Mouse (Mus musculus) embryonic fibroblast, embryonic 13.5 days (primary cell): ENCODE results near the gene Gm5678.

ENCODE experiments used
- CTCF ChIP-seq: IDR thresholded peaks from 2 replicates; pipeline ENCODE4 v1.5.1; 2011; ENCODE audit warnings: mild to moderate bottlenecking, control low read depth, low read length, moderate library complexity, borderline replicate concordance; ENCODE audit not compliant: insufficient read depth
- POLR2A ChIP-seq: IDR thresholded peaks from 2 replicates; pipeline ENCODE4 v1.6.1; 2011; ENCODE audit warnings: low read depth, mild to moderate bottlenecking, control low read depth, low read length, moderate library complexity

DNA sequence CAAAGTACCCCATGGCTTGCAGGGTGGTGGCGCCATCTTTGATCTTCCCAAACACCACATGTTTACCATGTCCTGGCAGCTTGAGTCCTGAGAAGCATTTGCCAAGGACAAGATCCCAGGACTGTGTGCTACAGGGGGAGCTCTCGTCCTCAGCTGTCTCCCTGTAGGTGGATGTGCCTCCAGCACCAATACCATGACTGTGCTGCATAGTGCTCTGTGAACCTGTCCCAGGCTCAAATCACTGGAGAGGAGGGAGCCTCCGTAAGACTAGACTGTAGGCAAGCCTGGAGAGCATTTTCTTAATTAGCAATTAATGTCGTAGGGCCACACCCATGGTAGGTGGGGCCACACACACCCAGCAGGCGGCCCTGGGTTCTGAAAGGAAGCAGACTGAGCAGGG, 48.5 kb downstream of the Gm5678 start:
- TF ChIP-seq CTCF (no peak), POLR2A (no peak)
